Mouse (Mus musculus): ENCODE measurements at regions not wholly inside any gene's neighbourhood (a gene's known extent, or its start where the extent isn't known, plus 50 kb on each side); places are given as distances from the start of the nearest gene placed in this dataset.
"Not testable (repeated sequence)": the region's sequence is repeated elsewhere in the genome, so short reads cannot be mapped to it uniquely, and the experiment has no call there.

- TF ChIP-seq CTCF (IDR thresholded peaks at IDR 0.05; ENCODE audit: low read depth, low read length); POLR2A (IDR thresholded peaks at IDR 0.05; ENCODE audit: insufficient read depth, low read length); EP300 (IDR thresholded peaks at IDR 0.05; ENCODE audit: insufficient read depth, low read depth, low read length): not testable (repeated sequence)
Measured at GRCm38 (mm10) chr14:53736274-53736673, 517.6 kb downstream of the Dad1 start.
